Mouse (Mus musculus): ENCODE results near the gene Irf3.

- TF ChIP-seq ZNF384 (IDR thresholded peaks at IDR 0.05; ENCODE audit: low read depth, low read length) (no peak), CHD2 (IDR thresholded peaks at IDR 0.05; ENCODE audit: low read depth, low read length) (no peak), HCFC1 (IDR thresholded peaks at IDR 0.05; ENCODE audit: borderline replicate concordance, insufficient read depth, low read length) (peak; percentile 99), MAFK (IDR thresholded peaks at IDR 0.05; ENCODE audit: insufficient read depth, low read depth, low read length) (no peak), ZC3H11A (IDR thresholded peaks at IDR 0.05; ENCODE audit: borderline replicate concordance, low read depth, low read length) (no peak)
Observed at GRCm38 (mm10) chr7:44997231-44997939, at the start of gene Irf3.
